Mouse (Mus musculus) lung, adult 2 months (tissue): ENCODE measurements at regions not wholly inside any gene's neighbourhood (a gene's known extent, or its start where the extent isn't known, plus 50 kb on each side); places are given as distances from the start of the nearest gene placed in this dataset.

Experiments used
- CTCF ChIP-seq: fragments of 200-500 bp; IDR thresholded peaks from 2 replicates; pipeline ENCODE4 v1.5.1; 2011; ENCODE audit warnings: mild to moderate bottlenecking, low read length, control low read depth; ENCODE audit not compliant: insufficient read depth
- POLR2A ChIP-seq: fragments of 200-500 bp; IDR thresholded peaks from 2 replicates; pipeline ENCODE4 v1.6.1; 2011; ENCODE audit warnings: low read depth, mild to moderate bottlenecking, control low read depth, low read length, borderline replicate concordance; ENCODE audit errors: extremely low read depth

DNA sequence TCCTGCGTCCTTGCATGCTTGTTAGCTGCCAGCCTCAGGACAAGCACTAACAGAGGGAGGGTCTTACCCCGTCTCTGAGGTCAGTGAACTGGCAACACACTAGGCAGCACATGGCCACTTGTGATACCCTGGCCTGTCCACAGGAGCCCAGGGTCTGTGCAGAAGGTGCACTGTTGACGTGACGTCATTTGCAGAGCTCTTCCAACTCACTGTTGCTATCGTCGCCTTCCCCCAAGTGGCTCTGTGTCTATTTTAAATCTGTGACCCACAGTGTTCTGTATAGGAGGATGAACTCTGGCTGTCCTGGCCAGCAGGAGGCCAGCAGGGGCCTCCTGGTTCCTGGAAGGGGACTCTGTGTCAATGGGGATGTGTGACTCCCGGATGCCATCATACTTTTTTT lies 120.1 kb upstream of the Smad3 start:
- TF ChIP-seq CTCF, result no peak
- no peak for TF ChIP-seq POLR2A
